In the genomic region with DNA sequence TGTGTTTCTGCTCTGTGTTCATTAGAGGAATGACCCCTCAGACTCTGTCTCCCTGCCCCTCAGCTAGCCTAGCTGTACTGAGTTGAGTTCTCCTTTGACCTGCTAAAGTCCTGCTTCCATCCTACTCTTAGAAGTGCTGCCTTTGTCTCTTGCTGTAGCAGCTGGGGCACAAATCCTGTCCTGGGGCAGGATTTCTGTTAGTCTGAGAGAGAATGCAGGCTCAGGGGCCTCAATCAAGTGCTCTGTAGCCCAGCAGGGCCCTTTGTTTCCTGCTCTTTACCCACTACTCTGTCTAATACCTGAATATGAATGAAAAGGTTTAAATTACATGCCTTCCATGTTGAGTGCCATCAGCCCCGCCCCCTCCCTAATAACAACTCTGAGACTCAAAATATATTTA, we compare ENCODE assay signal across 10 mouse cellular contexts. TPM values are rescaled to one million over a fixed set of nuclear protein-coding genes. Genes with fewer than 3 reads are reported as not detected.
DNase-seq lines count a peak whose midpoint lies in the region; ATAC-seq and TF ChIP-seq lines count a peak whose summit lies in the region.
"Had no signal": no experiment of that assay in that cellular context is flagged by ENCODE, and none has a peak within 500 bp of the region (broad histone marks: within the 10 kb centered on the region; RNA-seq: fewer than 3 reads in every experiment).

No protein-coding gene starts in this region.

- peak; percentile 76 for ATAC-seq in embryonic facial prominence, embryonic 11.5 days (replicated peaks; ENCODE audit: insufficient number of reproducible peaks, low FRiP score, low TSS enrichment, low read depth)
- peak; percentile 80 for ATAC-seq in hindbrain, embryonic 12.5 days (ENCODE audit: low FRiP score)
- ATAC-seq in neural tube, embryonic 14.5 days (ENCODE audit: low read depth), result no peak
- no peak for ATAC-seq in kidney, embryonic 14.5 days (ENCODE audit: low FRiP score, low TSS enrichment)
- ATAC-seq: intestine, embryonic 15.5 days had no signal

- peak overlapping the region; percentile 18; the same call in 1 of the 2 replicates for H3K9ac ChIP-seq in embryonic facial prominence, embryonic 11.5 days (replicated peaks; ENCODE audit: low read length)
- H3K9ac ChIP-seq in hindbrain, embryonic 12.5 days, result peak overlapping the region; percentile 38; the same call in 1 of the 2 replicates
- no peak overlapping the region for H3K9ac ChIP-seq in neural tube, embryonic 14.5 days (replicated peaks; ENCODE audit: low read depth, low read length)
- H3K9ac ChIP-seq in kidney, embryonic 14.5 days (ENCODE audit: low read depth, low read length), result no peak overlapping the region
- H3K9ac ChIP-seq: intestine, embryonic 15.5 days had no signal

- WGBS in embryonic facial prominence, embryonic 11.5 days, result 60% methylated on average over 1 of the region's 1 CpGs
- WGBS in hindbrain, embryonic 12.5 days, result 71% methylated on average over 1 of the region's 1 CpGs
- 44% methylated on average over 1 of the region's 1 CpGs for WGBS in neural tube, embryonic 14.5 days
- WGBS in kidney, embryonic 14.5 days, result 74% methylated on average over 1 of the region's 1 CpGs

- no peak overlapping the region for H3K4me2 ChIP-seq in embryonic facial prominence, embryonic 11.5 days (ENCODE audit: low read depth, low read length)
- H3K4me2 ChIP-seq in hindbrain, embryonic 12.5 days (replicated peaks), result no peak overlapping the region
- H3K4me2 ChIP-seq in neural tube, embryonic 14.5 days (ENCODE audit: low read depth, low read length), result no peak overlapping the region
- H3K4me2 ChIP-seq in kidney, embryonic 14.5 days (replicated peaks; ENCODE audit: low read depth, low read length), result no peak overlapping the region
- H3K4me2 ChIP-seq: intestine, embryonic 15.5 days had no signal

- H3K27me3 ChIP-seq in embryonic facial prominence, embryonic 11.5 days (ENCODE audit: control insufficient read depth, insufficient read depth, low read length), result no peaks in the 10 kb centered on the region
- H3K27me3 ChIP-seq in hindbrain, embryonic 12.5 days, result no peaks in the 10 kb centered on the region
- no peaks in the 10 kb centered on the region for H3K27me3 ChIP-seq in neural tube, embryonic 14.5 days (ENCODE audit: control insufficient read depth, insufficient read depth, low read length)
- no peaks in the 10 kb centered on the region for H3K27me3 ChIP-seq in kidney, embryonic 14.5 days (ENCODE audit: control insufficient read depth, insufficient read depth, low read length)
- H3K27me3 ChIP-seq: intestine, embryonic 15.5 days had no signal

- TF ChIP-seq CTCF in layer of hippocampus, adult 2 months (conservative IDR thresholded peaks at IDR 0.05), result no peak

- H3K36me3 ChIP-seq in embryonic facial prominence, embryonic 11.5 days (replicated peaks; ENCODE audit: control insufficient read depth, insufficient read depth, low read depth, low read length), result no peaks in the 10 kb centered on the region
- peaks cover 5% of the 10 kb centered on the region; the same call in 1 of the 2 replicates for H3K36me3 ChIP-seq in hindbrain, embryonic 12.5 days
- peaks cover 9% of the 10 kb centered on the region; the same call in 1 of the 2 replicates for H3K36me3 ChIP-seq in neural tube, embryonic 14.5 days (ENCODE audit: control insufficient read depth, insufficient read depth, low read length)
- no peaks in the 10 kb centered on the region for H3K36me3 ChIP-seq in kidney, embryonic 14.5 days (ENCODE audit: control insufficient read depth, insufficient read depth, low read length)
- H3K36me3 ChIP-seq: intestine, embryonic 15.5 days had no signal

- no peaks in the 10 kb centered on the region for H3K4me1 ChIP-seq in embryonic facial prominence, embryonic 11.5 days (ENCODE audit: control insufficient read depth, insufficient read depth, low read length)
- peaks cover 11% of the 10 kb centered on the region for H3K4me1 ChIP-seq in hindbrain, embryonic 12.5 days
- peaks cover 5% of the 10 kb centered on the region; the same call in 1 of the 2 replicates for H3K4me1 ChIP-seq in neural tube, embryonic 14.5 days (ENCODE audit: control insufficient read depth, insufficient read depth, low read length)
- H3K4me1 ChIP-seq in kidney, embryonic 14.5 days (ENCODE audit: control insufficient read depth, insufficient read depth, low read length), result no peaks in the 10 kb centered on the region
- H3K4me1 ChIP-seq: intestine, embryonic 15.5 days had no signal

- H3K9me3 ChIP-seq in embryonic facial prominence, embryonic 11.5 days (replicated peaks; ENCODE audit: control insufficient read depth, low read length), result no peaks in the 10 kb centered on the region
- no peaks in the 10 kb centered on the region for H3K9me3 ChIP-seq in hindbrain, embryonic 12.5 days (replicated peaks)
- H3K9me3 ChIP-seq in neural tube, embryonic 14.5 days (ENCODE audit: control insufficient read depth, low read length), result no peaks in the 10 kb centered on the region
- H3K9me3 ChIP-seq in kidney, embryonic 14.5 days (ENCODE audit: control insufficient read depth, low read length), result no peaks in the 10 kb centered on the region
- H3K9me3 ChIP-seq: intestine, embryonic 15.5 days had no signal

- DNase-seq in layer of hippocampus, adult 2 months (ENCODE audit: low spot score in 2 of 2), result no peak
- no peak for DNase-seq in layer of hippocampus, postnatal 10 days (ENCODE audit: low spot score in 2 of 2)
- DNase-seq in embryonic facial prominence, embryonic 11.5 days (ENCODE audit: low spot score), result peak; percentile 29
- DNase-seq in layer of hippocampus, postnatal 36 days, result no peak
- DNase-seq: liver; lung, postnatal 4 days had no signal

- H3K4me3 ChIP-seq in layer of hippocampus, adult 2 months, result no peak overlapping the region
- no peak overlapping the region for H3K4me3 ChIP-seq in embryonic facial prominence, embryonic 11.5 days (ENCODE audit: low read depth, low read length)
- H3K4me3 ChIP-seq in hindbrain, embryonic 12.5 days, result no peak overlapping the region
- no peak overlapping the region for H3K4me3 ChIP-seq in neural tube, embryonic 14.5 days (ENCODE audit: low read depth, low read length)
- no peak overlapping the region for H3K4me3 ChIP-seq in kidney, embryonic 14.5 days (ENCODE audit: low read length)
- H3K4me3 ChIP-seq: intestine, embryonic 15.5 days had no signal

- peak overlapping the region; percentile 18; the same call in 1 of the 2 replicates for H3K27ac ChIP-seq in layer of hippocampus, adult 2 months
- peak overlapping the region; percentile 52; the same call in 1 of the 2 replicates for H3K27ac ChIP-seq in embryonic facial prominence, embryonic 11.5 days (replicated peaks; ENCODE audit: low read depth, low read length)
- H3K27ac ChIP-seq in hindbrain, embryonic 12.5 days, result peak overlapping the region; percentile 84
- peak overlapping the region; percentile 49; the same call in 1 of the 2 replicates for H3K27ac ChIP-seq in neural tube, embryonic 14.5 days (ENCODE audit: low read depth, low read length)
- no peak overlapping the region for H3K27ac ChIP-seq in kidney, embryonic 14.5 days (ENCODE audit: low read depth, low read length)
- H3K27ac ChIP-seq: intestine, embryonic 15.5 days had no signal

RNA-seq across cellular contexts. Expression of a gene that starts 23.8 kb away (rescaled TPM):
- 10 to 100 TPM; 93.4 to 96.9 TPM for total RNA-seq in layer of hippocampus, adult 2 months (2021)
- 100 to 1,000 TPM; 128 to 135 TPM for total RNA-seq in layer of hippocampus, postnatal 10 days (2021)
- polyA plus RNA-seq in embryonic facial prominence, embryonic 11.5 days (2014; fragmentation: Nextera tagmentation; extraction: Ambion mirVana), result 84.7 and 87.5 TPM in 2 replicates
- 113 and 124 TPM in 2 replicates for polyA plus RNA-seq in hindbrain, embryonic 12.5 days (2016; fragmentation: Nextera tagmentation; extraction: Ambion mirVana)
- 156 and 162 TPM in 2 replicates for polyA plus RNA-seq in neural tube, embryonic 14.5 days (2014; fragmentation: Nextera tagmentation; extraction: Ambion mirVana)
- polyA plus RNA-seq in kidney, embryonic 14.5 days (2014; fragmentation: Nextera tagmentation; extraction: Ambion mirVana), result 30.3 and 46.4 TPM in 2 replicates
- total RNA-seq in layer of hippocampus, postnatal 36 days (2021), result 100 to 1,000 TPM in 1 of 2 experiments, 10 to 100 TPM in 1; 98.6 to 104 TPM

RNA-seq across cellular contexts. Expression of a gene that starts 40.6 kb away (rescaled TPM):
- total RNA-seq in layer of hippocampus, adult 2 months (2021), result 10 to 100 TPM; 10.7 to 11.7 TPM
- 10 to 100 TPM; 10.5 to 10.6 TPM for total RNA-seq in layer of hippocampus, postnatal 10 days (2021)
- 21.1 and 22.1 TPM in 2 replicates for polyA plus RNA-seq in embryonic facial prominence, embryonic 11.5 days (2014; fragmentation: Nextera tagmentation; extraction: Ambion mirVana)
- 17.6 and 19.9 TPM in 2 replicates for polyA plus RNA-seq in hindbrain, embryonic 12.5 days (2016; fragmentation: Nextera tagmentation; extraction: Ambion mirVana)
- 16.7 and 17.1 TPM in 2 replicates for polyA plus RNA-seq in neural tube, embryonic 14.5 days (2014; fragmentation: Nextera tagmentation; extraction: Ambion mirVana)
- 16.7 and 20.0 TPM in 2 replicates for polyA plus RNA-seq in kidney, embryonic 14.5 days (2014; fragmentation: Nextera tagmentation; extraction: Ambion mirVana)
- 10 to 100 TPM in 1 of 2 experiments, 1 to 10 TPM in 1; 9.8 to 12.1 TPM for total RNA-seq in layer of hippocampus, postnatal 36 days (2021)

Comparison
In these comparisons a context has a peak if more than half of its experiments do, and no peak if none do; other contexts are left out.
1. ATAC-seq: peak in embryonic facial prominence, embryonic 11.5 days (single experiment) and hindbrain, embryonic 12.5 days (single experiment); none in neural tube, embryonic 14.5 days (single experiment) and kidney, embryonic 14.5 days (single experiment).
2. H3K9ac ChIP-seq: peak in embryonic facial prominence, embryonic 11.5 days (single experiment) and hindbrain, embryonic 12.5 days (single experiment); none in neural tube, embryonic 14.5 days (single experiment) and kidney, embryonic 14.5 days (single experiment).